Mouse (Mus musculus): Measurements from ENCODE around the gene Kcne1. TPM values are rescaled to one million over a fixed set of nuclear protein-coding genes. Genes with fewer than 3 reads are reported as not detected.

Kcne1 gene
- total and polyA plus RNA-seq, 3 experiments = 6.9 to 36.5 (median 11.6) TPM

GRCm38 (mm10) chr16:92345177-92345576 is 14.1 kb downstream of the Kcne1 start:
- Histone ChIP-seq H3K27ac (peak overlapping the region; percentile 80), H3K27me3 (ENCODE audit: control insufficient read depth, insufficient read depth, low read length) (no peaks in the 10 kb centered on the region), H3K36me3 (ENCODE audit: control insufficient read depth, insufficient read depth, low read length) (no peaks in the 10 kb centered on the region), H3K4me1 (ENCODE audit: control insufficient read depth, insufficient read depth, low read length) (no peaks in the 10 kb centered on the region; the same call in 1 of the 2 replicates), H3K4me3 (no peak overlapping the region), H3K9ac (ENCODE audit: low read depth, low read length) (no peak overlapping the region), H3K79me2 (replicated peaks; ENCODE audit: control insufficient read depth, insufficient read depth, low read length) (no peaks in the 10 kb centered on the region)
- WGBS = 11% methylated on average over 11 of the region's 11 CpGs
- peak; percentile 66 to 82 for DNase-seq
- intact Hi-C loops (cut with DNase I) = no loop called here
- TF ChIP-seq EP300 (IDR thresholded peaks at IDR 0.05; ENCODE audit: insufficient read depth, low read depth, low read length) (peak; percentile 95), CTCF (IDR thresholded peaks at IDR 0.05) (no peak)

- Histone ChIP-seq H3K9ac (ENCODE audit: low read depth, low read length) (peak overlapping the region; percentile 54), H3K36me3 (ENCODE audit: control insufficient read depth, insufficient read depth, low read length) (no peaks in the 10 kb centered on the region), H3K4me3 (peak overlapping the region; percentile 52), H3K79me2 (replicated peaks; ENCODE audit: control insufficient read depth, insufficient read depth, low read length) (no peaks in the 10 kb centered on the region), H3K4me1 (ENCODE audit: control insufficient read depth, insufficient read depth, low read length) (no peaks in the 10 kb centered on the region; the same call in 1 of the 2 replicates), H3K27ac (peak overlapping the region; percentile 54), H3K27me3 (ENCODE audit: control insufficient read depth, insufficient read depth, low read length) (peaks cover 2% of the 10 kb centered on the region; the same call in 1 of the 2 replicates)
- intact Hi-C loops (cut with DNase I) = loop anchor here (1.0 to 5.0 kb wide), 4 partner anchors 46 to 146 kb away; no protein-coding TSS in a partner anchor
- TF ChIP-seq POLR2A (IDR thresholded peaks at IDR 0.05; ENCODE audit: insufficient read depth, low read depth, low read length) (no peak), EP300 (IDR thresholded peaks at IDR 0.05; ENCODE audit: insufficient read depth, low read depth, low read length) (0 out of 2 replicates have a peak, but pooled peaks have one; percentile 40), CTCF (IDR thresholded peaks at IDR 0.05) (peak; percentile 88)
- peak; percentile 69 to 75 for DNase-seq
- 10% methylated on average over 27 of the region's 27 CpGs for WGBS
Measured at GRCm38 (mm10) chr16:92340612-92341511, 18.4 kb downstream of the Kcne1 start.

- no peaks in the 10 kb centered on the region for H3K36me3 ChIP-seq (ENCODE audit: control insufficient read depth, insufficient read depth, low read length)
- no peaks in the 10 kb centered on the region; the same call in 1 of the 2 replicates for H3K4me1 ChIP-seq (ENCODE audit: control insufficient read depth, insufficient read depth, low read length)
- DNase-seq = peak; percentile 68 to 71
- intact Hi-C loops (cut with DNase I) = loop anchor here (5.0 kb wide), 1 partner anchor 61 kb away; no protein-coding TSS in a partner anchor
- no peak overlapping the region for H3K4me3 ChIP-seq
- TF ChIP-seq EP300 (IDR thresholded peaks at IDR 0.05; ENCODE audit: insufficient read depth, low read depth, low read length) (0 out of 2 replicates have a peak, but pooled peaks have one; percentile 59), CTCF (IDR thresholded peaks at IDR 0.05) (peak; percentile 89), POLR2A (IDR thresholded peaks at IDR 0.05; ENCODE audit: insufficient read depth, low read depth, low read length) (no peak)
- 9% methylated on average over 9 of the region's 9 CpGs for WGBS
- peaks cover 2% of the 10 kb centered on the region; the same call in 1 of the 2 replicates for H3K27me3 ChIP-seq (ENCODE audit: control insufficient read depth, insufficient read depth, low read length)
- H3K9ac ChIP-seq (ENCODE audit: low read depth, low read length) = no peak overlapping the region
- H3K27ac ChIP-seq = no peak overlapping the region
- no peaks in the 10 kb centered on the region for H3K79me2 ChIP-seq (replicated peaks; ENCODE audit: control insufficient read depth, insufficient read depth, low read length)
Measured at GRCm38 (mm10) chr16:92336280-92336679, 23.0 kb downstream of the Kcne1 start.

- Histone ChIP-seq H3K36me3 (ENCODE audit: control insufficient read depth, insufficient read depth, low read length) (no peaks in the 10 kb centered on the region), H3K4me3 (no peak overlapping the region), H3K27me3 (ENCODE audit: control insufficient read depth, insufficient read depth, low read length) (peaks cover 2% of the 10 kb centered on the region; the same call in 1 of the 2 replicates), H3K4me1 (ENCODE audit: control insufficient read depth, insufficient read depth, low read length) (no peaks in the 10 kb centered on the region; the same call in 1 of the 2 replicates), H3K9ac (ENCODE audit: low read depth, low read length) (no peak overlapping the region), H3K79me2 (replicated peaks; ENCODE audit: control insufficient read depth, insufficient read depth, low read length) (no peaks in the 10 kb centered on the region), H3K27ac (no peak overlapping the region)
- WGBS = 65% methylated on average over 9 of the region's 9 CpGs
- intact Hi-C loops (cut with DNase I) = no loop called here
- DNase-seq = no peak
- no peak for TF ChIP-seq CTCF (IDR thresholded peaks at IDR 0.05)
- no peak for TF ChIP-seq POLR2A (IDR thresholded peaks at IDR 0.05; ENCODE audit: insufficient read depth, low read depth, low read length)
- TF ChIP-seq EP300 (IDR thresholded peaks at IDR 0.05; ENCODE audit: insufficient read depth, low read depth, low read length) = no peak
Measured at GRCm38 (mm10) chr16:92334600-92334999, 24.7 kb downstream of the Kcne1 start.

- H3K27ac ChIP-seq = no peak overlapping the region
- intact Hi-C loops (cut with DNase I) = no loop called here
- WGBS = 38% methylated on average over 5 of the region's 5 CpGs
Measured at GRCm38 (mm10) chr16:92330966-92331365, 28.3 kb downstream of the Kcne1 start.

More at GRCm38 (mm10) chr16:92330966-92331365, 28.3 kb downstream of the Kcne1 start:
- Histone ChIP-seq H3K36me3 (ENCODE audit: control insufficient read depth, insufficient read depth, low read length) (no peaks in the 10 kb centered on the region), H3K4me1 (ENCODE audit: control insufficient read depth, insufficient read depth, low read length) (no peaks in the 10 kb centered on the region; the same call in 1 of the 2 replicates), H3K4me3 (no peak overlapping the region), H3K9ac (ENCODE audit: low read depth, low read length) (no peak overlapping the region), H3K79me2 (replicated peaks; ENCODE audit: control insufficient read depth, insufficient read depth, low read length) (no peaks in the 10 kb centered on the region), H3K27me3 (ENCODE audit: control insufficient read depth, insufficient read depth, low read length) (no peaks in the 10 kb centered on the region)
- TF ChIP-seq POLR2A (IDR thresholded peaks at IDR 0.05; ENCODE audit: insufficient read depth, low read depth, low read length) = no peak
- no peak for TF ChIP-seq CTCF (IDR thresholded peaks at IDR 0.05)
- TF ChIP-seq EP300 (IDR thresholded peaks at IDR 0.05; ENCODE audit: insufficient read depth, low read depth, low read length) = no peak
- no peak for DNase-seq

Data from heart, adult 2 months (tissue).